Mouse (Mus musculus): Measurements from ENCODE around the gene Abi1. TPM values are rescaled to one million over a fixed set of nuclear protein-coding genes. Genes with fewer than 3 reads are reported as not detected.
"Not testable (repeated sequence)": the region's sequence is repeated elsewhere in the genome, so short reads cannot be mapped to it uniquely, and the experiment has no call there.

Gene Abi1
- polyA plus RNA-seq, 1 experiment = 117 TPM

- peak in 1 of 2 experiments; percentile 65 for DNase-seq (ENCODE audit: extremely low spot score in 1 of 2, low spot score in 1 of 2)
Measured at GRCm38 (mm10) chr2:23034692-23035435, 5.2 kb downstream of the Abi1 start.

- DNase-seq (ENCODE audit: extremely low spot score in 1 of 2, low spot score in 1 of 2) = no peak
Measured at GRCm38 (mm10) chr2:23030631-23031030, 9.4 kb downstream of the Abi1 start.

GRCm38 (mm10) chr2:23028826-23029225 lies 11.2 kb downstream of the Abi1 start:
- DNase-seq (ENCODE audit: extremely low spot score in 1 of 2, low spot score in 1 of 2) = no peak

- DNase-seq (ENCODE audit: extremely low spot score in 1 of 2, low spot score in 1 of 2) = no peak
Measured at GRCm38 (mm10) chr2:23026379-23026778, 13.7 kb downstream of the Abi1 start.

GRCm38 (mm10) chr2:23023714-23024282 lies 16.2 kb downstream of the Abi1 start:
- no peak for DNase-seq (ENCODE audit: extremely low spot score in 1 of 2, low spot score in 1 of 2)

GRCm38 (mm10) chr2:23023023-23023422 lies 17.0 kb downstream of the Abi1 start:
- DNase-seq (ENCODE audit: extremely low spot score in 1 of 2, low spot score in 1 of 2) = no peak

GRCm38 (mm10) chr2:23021721-23022120 lies 18.3 kb downstream of the Abi1 start:
- DNase-seq (ENCODE audit: extremely low spot score in 1 of 2, low spot score in 1 of 2) = no peak

- DNase-seq (ENCODE audit: extremely low spot score in 1 of 2, low spot score in 1 of 2) = no peak
Measured at GRCm38 (mm10) chr2:23021320-23021719, 18.7 kb downstream of the Abi1 start.

- DNase-seq (ENCODE audit: extremely low spot score in 1 of 2, low spot score in 1 of 2) = no peak
Measured at GRCm38 (mm10) chr2:23019170-23019569, 20.9 kb downstream of the Abi1 start.

- DNase-seq (ENCODE audit: extremely low spot score in 1 of 2, low spot score in 1 of 2) = no peak
Measured at GRCm38 (mm10) chr2:23016121-23016520, 23.9 kb downstream of the Abi1 start.

- no peak for DNase-seq (ENCODE audit: extremely low spot score in 1 of 2, low spot score in 1 of 2)
Measured at GRCm38 (mm10) chr2:23015335-23015734, 24.7 kb downstream of the Abi1 start.

GRCm38 (mm10) chr2:23014935-23015334 lies 25.1 kb downstream of the Abi1 start:
- not testable (repeated sequence) for DNase-seq (ENCODE audit: extremely low spot score in 1 of 2, low spot score in 1 of 2)

GRCm38 (mm10) chr2:23008256-23008655 lies 31.8 kb downstream of the Abi1 start:
- DNase-seq (ENCODE audit: extremely low spot score in 1 of 2, low spot score in 1 of 2) = no peak

GRCm38 (mm10) chr2:23007577-23007976 lies 32.5 kb downstream of the Abi1 start:
- no peak for DNase-seq (ENCODE audit: extremely low spot score in 1 of 2, low spot score in 1 of 2)

GRCm38 (mm10) chr2:23007149-23007548 lies 32.9 kb downstream of the Abi1 start:
- DNase-seq (ENCODE audit: extremely low spot score in 1 of 2, low spot score in 1 of 2) = no peak

GRCm38 (mm10) chr2:23006219-23006618 lies 33.8 kb downstream of the Abi1 start:
- no peak for DNase-seq (ENCODE audit: extremely low spot score in 1 of 2, low spot score in 1 of 2)

GRCm38 (mm10) chr2:23002637-23003036 lies 37.4 kb downstream of the Abi1 start:
- no peak for DNase-seq (ENCODE audit: extremely low spot score in 1 of 2, low spot score in 1 of 2)

- DNase-seq (ENCODE audit: extremely low spot score in 1 of 2, low spot score in 1 of 2) = no peak
Measured at GRCm38 (mm10) chr2:22999620-23000019, 40.4 kb downstream of the Abi1 start.

GRCm38 (mm10) chr2:22998804-22999203 lies 41.2 kb downstream of the Abi1 start:
- no peak for DNase-seq (ENCODE audit: extremely low spot score in 1 of 2, low spot score in 1 of 2)

GRCm38 (mm10) chr2:22998015-22998414 lies 42.0 kb downstream of the Abi1 start:
- no peak for DNase-seq (ENCODE audit: extremely low spot score in 1 of 2, low spot score in 1 of 2)

GRCm38 (mm10) chr2:22996071-22996470 lies 44.0 kb downstream of the Abi1 start:
- DNase-seq (ENCODE audit: extremely low spot score in 1 of 2, low spot score in 1 of 2) = no peak

GRCm38 (mm10) chr2:22985973-22986657 lies 53.9 kb downstream of the Abi1 start:
- DNase-seq (ENCODE audit: extremely low spot score in 1 of 2, low spot score in 1 of 2) = peak in 1 of 2 experiments; percentile 66

Data from frontal cortex, adult 2 months (tissue).